Mouse (Mus musculus): ENCODE data around the gene Asb4. TPM values are rescaled to one million over a fixed set of nuclear protein-coding genes. Genes with fewer than 3 reads are reported as not detected.
"Not testable (repeated sequence)": the region's sequence is repeated elsewhere in the genome, so short reads cannot be mapped to it uniquely, and the experiment has no call there.

The Asb4 gene
- polyA plus RNA-seq (2016; fragmentation: Nextera tagmentation; extraction: Ambion mirVana): 28.5 and 38.6 TPM in 2 replicates

DNA sequence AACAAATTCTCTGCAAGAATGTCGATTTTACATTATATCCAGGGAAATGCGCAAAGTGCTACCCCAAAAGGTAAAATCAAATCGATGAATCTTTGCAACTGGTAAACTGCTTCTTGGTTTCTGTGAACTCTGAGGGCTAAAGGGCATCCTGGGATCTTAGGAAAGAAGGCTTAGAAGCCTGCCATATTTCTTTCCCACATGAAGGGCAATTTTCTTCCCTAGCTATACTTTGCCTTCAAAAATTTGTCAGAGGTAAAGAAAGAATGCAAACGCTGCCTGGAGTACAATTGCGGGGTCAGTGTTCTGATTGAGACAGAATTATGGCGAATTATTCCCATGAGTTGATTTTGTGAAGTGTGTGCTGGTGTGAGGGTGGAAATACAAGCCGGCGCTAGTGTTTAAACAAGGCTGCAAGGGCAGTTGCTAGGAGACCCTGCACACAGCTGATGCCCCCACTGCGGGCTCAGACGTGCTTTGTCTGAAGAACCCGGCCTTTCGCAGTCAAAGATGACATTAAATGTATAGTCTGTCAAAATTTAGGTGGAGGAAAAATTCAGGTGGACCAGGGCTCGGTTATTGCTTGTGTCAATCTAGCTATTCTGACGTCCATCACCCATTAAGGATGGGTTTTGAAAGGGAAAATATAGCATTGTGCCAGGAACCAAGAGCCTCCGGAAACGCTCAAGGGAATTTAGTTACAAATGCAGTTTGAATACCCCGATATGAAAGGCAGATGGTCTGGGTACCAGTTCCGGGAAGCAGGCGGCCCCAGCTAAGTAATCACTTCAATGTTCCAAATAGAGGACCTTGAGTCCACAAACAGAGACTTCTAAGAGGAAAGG is at the start of gene Asb4:
Gene Asb4, plus strand, starts transcription at position 51 of the 842 bp plus-strand sequence.
- Histone ChIP-seq H3K9me3 (no peaks in the 10 kb centered on the region), H3K4me1 (peaks cover 58% of the 10 kb centered on the region), H3K27ac (peak within 1 kb of the TSS; percentile 97), H3K9ac (peak within 1 kb of the TSS; percentile 48), H3K27me3 (0 out of 2 replicates have a peak, but pooled peaks cover under 1% of the 10 kb centered on the region), H3K36me3 (replicated peaks) (no peaks in the 10 kb centered on the region), H3K4me2 (peak within 1 kb of the TSS; percentile 52), H3K4me3 (replicated peaks) (peak within 1 kb of the TSS; percentile 24)
- WGBS: 3% methylated on average over 19 of the region's 19 CpGs
- ATAC-seq (ENCODE audit: low FRiP score): peak; percentile 62

DNA sequence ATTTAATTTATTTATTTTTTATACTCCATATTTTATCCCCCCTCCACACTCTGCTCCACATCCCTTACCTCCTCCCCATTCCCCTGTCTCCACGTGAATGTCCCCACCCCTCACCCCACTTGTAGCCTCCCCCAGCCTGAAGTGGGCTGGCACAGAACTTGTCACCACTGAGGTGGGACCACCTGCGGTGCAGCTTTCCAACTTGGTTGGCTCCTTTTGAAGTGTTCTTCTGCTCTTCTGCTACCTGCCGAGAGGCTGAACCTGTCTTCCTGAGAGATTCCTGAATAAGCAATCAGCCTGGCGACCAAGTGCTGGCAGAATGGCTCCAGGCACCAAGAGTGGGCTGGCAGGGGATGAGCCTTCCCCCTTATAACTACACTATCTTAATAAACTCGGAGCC is 49.2 kb upstream of the Asb4 start:
- Histone ChIP-seq H3K36me3 (replicated peaks) (no peaks in the 10 kb centered on the region), H3K4me2 (no peak overlapping the region), H3K27ac (no peak overlapping the region), H3K9me3 (no peaks in the 10 kb centered on the region), H3K4me1 (no peaks in the 10 kb centered on the region), H3K9ac (no peak overlapping the region), H3K4me3 (replicated peaks) (no peak overlapping the region), H3K27me3 (no peaks in the 10 kb centered on the region)
- 50% methylated on average over 5 of the region's 5 CpGs for WGBS
- ATAC-seq (ENCODE audit: low FRiP score): no peak

DNA sequence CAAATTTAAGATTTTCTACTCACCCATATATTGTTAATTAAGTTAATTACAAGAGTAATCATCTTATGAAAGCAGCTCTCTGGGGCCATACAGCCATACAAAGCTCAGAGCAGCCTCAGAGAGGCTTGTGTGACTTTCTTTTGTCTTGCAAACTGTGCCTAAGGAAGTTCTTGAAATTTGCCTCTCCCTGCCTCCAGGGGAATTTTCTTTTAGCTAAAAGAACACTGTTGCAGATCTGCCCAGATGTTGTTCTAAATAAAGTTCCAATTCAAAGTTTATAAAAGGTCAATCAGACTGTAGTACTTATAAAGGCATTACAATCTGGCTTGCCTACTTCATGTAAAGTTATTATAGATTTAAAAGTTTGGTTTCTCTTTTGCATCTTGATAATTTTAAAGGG is 47.2 kb upstream of the Asb4 start:
- not testable (repeated sequence) for H3K27ac ChIP-seq; ATAC-seq (ENCODE audit: low FRiP score); H3K9me3 ChIP-seq; H3K27me3 ChIP-seq; H3K9ac ChIP-seq; H3K4me1 ChIP-seq; H3K4me3 ChIP-seq (replicated peaks); H3K4me2 ChIP-seq; H3K36me3 ChIP-seq (replicated peaks)

DNA sequence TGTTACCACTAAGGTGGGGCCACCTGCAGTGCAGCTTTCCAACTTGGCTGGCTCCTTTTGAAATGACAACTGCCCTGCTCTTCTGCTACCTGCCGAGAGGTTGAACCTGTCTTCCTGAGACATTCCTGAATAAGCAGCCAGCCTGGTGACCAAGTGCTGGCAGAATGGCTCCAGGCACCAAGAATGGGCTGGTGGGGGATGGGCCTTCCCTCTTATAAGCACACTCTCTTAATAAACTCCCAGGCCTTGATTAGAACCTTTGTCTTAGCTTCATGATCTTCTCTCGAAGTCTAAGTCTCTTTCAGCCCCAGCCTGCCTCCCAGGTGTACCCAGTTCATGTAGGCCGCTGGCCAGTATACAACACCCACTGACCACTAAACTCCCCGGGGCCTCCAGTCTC is 44.4 kb upstream of the Asb4 start:
- not testable (repeated sequence) for H3K36me3 ChIP-seq (replicated peaks); H3K9ac ChIP-seq; H3K27ac ChIP-seq; ATAC-seq (ENCODE audit: low FRiP score); H3K4me1 ChIP-seq; H3K4me3 ChIP-seq (replicated peaks); H3K27me3 ChIP-seq; H3K4me2 ChIP-seq; H3K9me3 ChIP-seq
- 89% methylated on average over 4 of the region's 4 CpGs for WGBS

DNA sequence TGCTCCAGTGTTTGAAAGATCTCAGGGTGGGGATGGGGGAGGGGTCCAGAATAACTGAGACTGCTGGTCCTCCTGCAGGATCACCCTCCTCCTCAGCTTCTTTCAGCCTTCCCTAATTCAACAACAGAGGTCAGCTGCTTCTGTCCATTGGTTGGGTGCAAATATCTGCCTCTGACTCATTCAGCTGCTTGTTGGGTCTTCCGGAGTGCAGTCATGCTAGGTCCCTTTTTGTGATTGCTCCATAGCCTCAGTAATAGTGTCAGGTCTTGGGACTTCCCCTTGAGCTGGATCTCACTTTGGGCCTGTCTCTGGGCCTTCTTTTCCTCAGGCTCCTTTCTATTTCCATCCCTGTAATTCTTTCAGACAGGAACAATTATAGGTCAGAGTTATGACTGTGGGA is 43.9 kb upstream of the Asb4 start:
- H3K9ac ChIP-seq; H3K4me2 ChIP-seq; H3K4me1 ChIP-seq; ATAC-seq (ENCODE audit: low FRiP score); H3K9me3 ChIP-seq; H3K4me3 ChIP-seq (replicated peaks); H3K27ac ChIP-seq; H3K36me3 ChIP-seq (replicated peaks); H3K27me3 ChIP-seq: not testable (repeated sequence)
- WGBS: 100% methylated on average over 1 of the region's 1 CpGs

DNA sequence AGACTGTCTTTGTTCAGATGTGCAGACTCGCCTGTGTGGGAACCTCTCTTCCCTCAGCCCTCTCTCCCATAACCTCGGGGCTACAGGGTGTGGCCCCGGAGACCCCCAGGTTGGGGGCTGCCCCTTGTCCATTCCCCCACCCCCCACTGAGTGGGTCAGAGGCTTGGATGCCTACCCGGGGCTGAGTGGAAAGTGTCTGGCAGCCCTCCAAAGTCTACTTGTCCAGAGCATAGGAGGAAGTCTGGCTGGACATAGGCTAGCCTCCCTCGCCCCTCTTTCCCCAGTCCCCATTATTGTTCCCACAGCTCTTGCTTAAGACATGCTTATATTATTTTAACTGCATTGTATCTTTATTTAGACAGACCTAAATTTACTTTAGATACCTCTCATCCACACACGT is 38.9 kb upstream of the Asb4 start:
- Histone ChIP-seq H3K9me3 (no peaks in the 10 kb centered on the region), H3K36me3 (replicated peaks) (no peaks in the 10 kb centered on the region), H3K9ac (no peak overlapping the region), H3K4me1 (no peaks in the 10 kb centered on the region; the same call in 1 of the 2 replicates), H3K4me2 (no peak overlapping the region), H3K27me3 (no peaks in the 10 kb centered on the region), H3K27ac (no peak overlapping the region), H3K4me3 (replicated peaks) (no peak overlapping the region)
- ATAC-seq (ENCODE audit: low FRiP score): no peak
- WGBS: 85% methylated on average over 6 of the region's 6 CpGs

DNA sequence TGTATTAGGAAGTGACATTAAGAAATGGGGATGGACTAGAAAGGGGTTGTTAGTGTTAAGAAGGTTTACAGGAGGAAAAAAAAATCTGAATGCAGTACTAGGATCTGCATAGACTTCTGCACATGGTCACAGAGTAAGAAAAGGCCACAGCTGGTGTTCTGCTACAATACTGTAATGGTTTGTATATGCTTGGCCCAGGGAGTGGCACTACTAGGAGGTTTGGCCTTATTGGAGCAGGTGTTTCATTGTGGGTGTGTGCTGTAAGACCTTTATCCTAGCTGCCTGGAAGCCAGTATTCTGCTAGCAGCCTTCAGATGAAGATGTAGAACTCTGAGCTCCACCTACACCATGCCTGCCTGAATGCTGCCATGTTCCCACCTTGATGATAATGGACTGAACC is 25.3 kb upstream of the Asb4 start:
- H3K27ac ChIP-seq: no peak overlapping the region
- H3K4me1 ChIP-seq: no peaks in the 10 kb centered on the region
- no peaks in the 10 kb centered on the region for H3K36me3 ChIP-seq (replicated peaks)
- H3K9ac ChIP-seq: no peak overlapping the region
- H3K4me3 ChIP-seq (replicated peaks): no peak overlapping the region
- ATAC-seq (ENCODE audit: low FRiP score): no peak
- H3K27me3 ChIP-seq: no peaks in the 10 kb centered on the region
- no peak overlapping the region for H3K4me2 ChIP-seq
- no peaks in the 10 kb centered on the region for H3K9me3 ChIP-seq

DNA sequence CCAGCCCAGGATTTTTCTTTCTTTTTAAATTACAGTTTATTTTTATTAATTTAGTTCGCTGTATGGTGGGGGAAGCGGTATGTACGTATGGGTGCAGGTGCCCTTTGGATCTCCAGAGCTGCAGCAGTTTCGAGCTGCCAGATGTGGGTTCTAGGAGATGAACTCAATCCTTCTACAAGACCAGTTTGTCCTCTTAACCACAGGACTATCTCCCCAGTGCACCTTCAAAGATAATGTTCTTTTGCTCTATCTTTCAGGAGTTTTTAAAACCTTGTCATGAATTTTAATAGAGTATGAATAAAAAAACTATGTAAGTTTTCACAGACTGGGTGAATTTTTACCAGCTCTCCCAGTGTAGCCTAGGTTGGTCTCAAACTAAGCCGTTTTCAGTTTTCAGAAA is 22.8 kb upstream of the Asb4 start:
- Histone ChIP-seq H3K4me2 (no peak overlapping the region), H3K4me3 (replicated peaks) (no peak overlapping the region), H3K27ac (no peak overlapping the region), H3K36me3 (replicated peaks) (no peaks in the 10 kb centered on the region), H3K27me3 (no peaks in the 10 kb centered on the region), H3K9ac (no peak overlapping the region), H3K4me1 (no peaks in the 10 kb centered on the region), H3K9me3 (no peaks in the 10 kb centered on the region)
- no peak for ATAC-seq (ENCODE audit: low FRiP score)
- WGBS: 92% methylated on average over 5 of the region's 5 CpGs

DNA sequence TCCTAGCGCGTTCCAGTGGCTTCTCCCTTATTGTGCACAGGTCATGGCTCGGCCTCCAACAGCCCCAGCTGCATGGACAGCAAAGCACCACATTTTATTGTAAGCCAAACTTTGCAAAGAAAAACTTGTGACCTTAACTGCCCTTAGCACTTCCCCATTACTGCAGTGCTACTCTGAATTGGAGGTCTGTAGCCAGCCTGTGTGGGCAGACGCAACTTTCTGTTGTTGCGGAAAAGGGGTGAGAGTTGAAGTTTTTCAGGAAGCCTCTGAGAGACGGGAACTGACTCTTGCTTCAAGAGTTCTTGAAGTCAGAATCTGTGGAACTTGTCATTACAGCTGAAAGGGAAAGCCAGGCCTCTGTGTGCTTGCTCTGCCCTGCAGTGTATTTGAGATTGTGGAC is 21.2 kb upstream of the Asb4 start:
- Histone ChIP-seq H3K4me3 (replicated peaks) (no peak overlapping the region), H3K9ac (no peak overlapping the region), H3K9me3 (no peaks in the 10 kb centered on the region), H3K27ac (no peak overlapping the region), H3K4me2 (no peak overlapping the region), H3K36me3 (replicated peaks) (no peaks in the 10 kb centered on the region), H3K27me3 (no peaks in the 10 kb centered on the region), H3K4me1 (no peaks in the 10 kb centered on the region)
- WGBS: 73% methylated on average over 6 of the region's 6 CpGs
- ATAC-seq (ENCODE audit: low FRiP score): no peak

DNA sequence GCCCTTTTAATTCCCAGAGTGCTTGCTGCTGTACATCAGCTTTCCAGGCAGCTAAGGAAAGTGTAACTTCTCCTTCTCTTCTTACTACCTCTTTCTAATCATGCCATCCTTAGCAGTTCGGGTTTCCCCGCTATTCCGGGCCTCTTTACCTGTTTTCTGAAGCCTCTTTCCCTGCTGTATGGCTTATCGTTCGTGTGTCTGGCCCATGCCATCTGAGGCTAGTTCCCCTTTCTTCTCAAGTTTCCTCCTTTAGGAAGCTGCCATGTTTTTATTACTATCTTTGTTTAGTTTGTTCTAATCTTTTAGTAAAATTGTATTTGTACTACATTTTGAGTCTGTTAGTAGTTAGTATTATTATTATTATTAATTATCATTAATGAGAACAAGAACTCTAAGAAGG is 17.3 kb upstream of the Asb4 start:
- no peak for ATAC-seq (ENCODE audit: low FRiP score)
- Histone ChIP-seq H3K4me1 (no peaks in the 10 kb centered on the region), H3K9me3 (no peaks in the 10 kb centered on the region), H3K27ac (no peak overlapping the region), H3K4me3 (replicated peaks) (no peak overlapping the region), H3K9ac (no peak overlapping the region), H3K27me3 (no peaks in the 10 kb centered on the region), H3K36me3 (replicated peaks) (no peaks in the 10 kb centered on the region), H3K4me2 (no peak overlapping the region)
- WGBS: 93% methylated on average over 5 of the region's 5 CpGs

DNA sequence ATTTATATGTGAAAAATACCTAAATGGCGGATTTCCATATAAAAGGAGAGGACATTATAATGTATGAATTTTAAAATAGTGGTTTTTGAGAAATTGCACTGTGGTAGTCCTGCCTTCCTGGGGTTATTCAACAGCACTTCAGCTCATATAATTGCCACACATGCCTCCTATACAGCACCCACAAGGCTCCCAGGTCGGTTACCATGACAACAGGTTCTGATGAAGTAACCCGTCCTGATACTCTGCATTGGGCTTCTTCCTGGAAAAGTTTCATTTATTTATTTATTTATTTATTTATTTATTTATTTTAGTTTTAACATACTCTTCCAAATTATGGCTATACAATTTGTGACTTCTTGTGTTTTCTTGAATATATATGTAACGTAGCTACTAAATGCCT is 6.3 kb upstream of the Asb4 start:
- Histone ChIP-seq H3K4me2 (no peak overlapping the region), H3K4me1 (peaks cover 40% of the 10 kb centered on the region), H3K9me3 (no peaks in the 10 kb centered on the region), H3K9ac (no peak overlapping the region), H3K36me3 (replicated peaks) (no peaks in the 10 kb centered on the region), H3K4me3 (replicated peaks) (no peak overlapping the region), H3K27me3 (no peaks in the 10 kb centered on the region), H3K27ac (no peak overlapping the region)
- 76% methylated on average over 4 of the region's 4 CpGs for WGBS
- ATAC-seq (ENCODE audit: low FRiP score): no peak

DNA sequence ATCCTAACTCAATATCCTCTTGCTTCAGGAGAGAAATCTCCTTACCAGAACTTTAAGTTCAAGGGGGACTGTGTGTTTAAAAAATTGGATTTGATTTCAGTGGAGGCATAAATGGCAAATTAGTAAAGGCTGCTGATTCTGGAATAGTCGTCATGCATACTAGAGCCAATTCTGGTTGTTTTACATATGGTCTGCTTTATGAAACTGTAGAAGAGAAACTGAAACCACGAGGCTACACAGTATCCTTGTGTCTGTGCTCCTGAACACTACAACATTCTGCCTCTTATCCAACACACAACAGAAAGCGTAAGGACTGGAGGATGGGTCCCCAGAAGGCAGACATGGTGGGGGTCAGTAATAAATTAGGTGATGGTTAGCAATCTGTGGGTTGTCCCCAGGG is 4.1 kb upstream of the Asb4 start:
- Histone ChIP-seq H3K4me1 (peaks cover 57% of the 10 kb centered on the region), H3K4me2 (no peak overlapping the region; the same call in 1 of the 2 replicates), H3K9me3 (no peaks in the 10 kb centered on the region), H3K36me3 (replicated peaks) (no peaks in the 10 kb centered on the region), H3K9ac (no peak overlapping the region), H3K4me3 (replicated peaks) (no peak overlapping the region), H3K27ac (peak overlapping the region; percentile 97), H3K27me3 (no peaks in the 10 kb centered on the region)
- no peak for ATAC-seq (ENCODE audit: low FRiP score)
- WGBS: 83% methylated on average over 3 of the region's 3 CpGs
